Comparison of ENCODE assay signal across 9 mouse cellular contexts in the genomic region with DNA sequence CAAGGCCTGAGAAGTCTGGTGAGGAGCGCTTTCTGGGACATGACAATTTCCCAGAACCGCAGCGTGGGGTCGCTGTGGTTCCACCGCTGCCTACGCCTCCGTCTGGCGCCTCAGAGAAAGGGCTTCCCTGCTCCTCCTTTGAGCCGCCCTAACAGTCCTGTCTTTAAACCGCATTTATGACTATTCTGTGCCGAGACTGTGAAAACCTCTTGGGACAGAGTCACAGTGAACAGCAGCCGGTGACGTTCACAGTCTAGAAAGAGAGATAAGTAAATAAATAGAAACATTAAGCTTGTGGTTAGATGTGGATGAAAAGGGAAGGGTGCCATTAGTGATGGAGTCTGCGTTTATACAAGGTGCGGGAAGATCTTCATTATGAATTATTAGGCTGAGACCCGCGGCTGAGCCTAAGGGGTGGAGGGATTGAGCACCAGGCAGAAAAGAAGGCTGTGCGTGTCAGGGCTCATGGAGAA. TPM values are rescaled to one million over a fixed set of nuclear protein-coding genes. Genes with fewer than 3 reads are reported as not detected.
DNase-seq lines count a peak whose midpoint lies in the region; ATAC-seq lines count a peak whose summit lies in the region.
"Had no signal": no experiment of that assay in that cellular context is flagged by ENCODE, and none has a peak within 500 bp of the region (broad histone marks: within the 10 kb centered on the region; RNA-seq: fewer than 3 reads in every experiment).

No protein-coding gene starts in this region.

- WGBS in intestine, embryonic 16.5 days, result 5% methylated on average over 18 of the region's 18 CpGs
- 8% methylated on average over 18 of the region's 18 CpGs for WGBS in limb, embryonic 13.5 days
- 1% methylated on average over 18 of the region's 18 CpGs for WGBS in midbrain, embryonic 15.5 days

- no peaks in the 10 kb centered on the region for H3K36me3 ChIP-seq in intestine, embryonic 16.5 days (ENCODE audit: control insufficient read depth, insufficient read depth, low read length)
- H3K36me3 ChIP-seq in limb, embryonic 13.5 days, result no peaks in the 10 kb centered on the region
- no peaks in the 10 kb centered on the region for H3K36me3 ChIP-seq in midbrain, embryonic 15.5 days (replicated peaks)

- DNase-seq in 3134 (ENCODE audit: extremely low read depth, insufficient read length, low spot score), result peak; percentile 58
- peak; percentile 42 for DNase-seq in gastrocnemius, postnatal 25 days
- DNase-seq in spleen, postnatal 36 days (ENCODE audit: low spot score in 2 of 2), result peak; percentile 7 to 15

- no peaks in the 10 kb centered on the region; the same call in 1 of the 2 replicates for H3K4me1 ChIP-seq in intestine, embryonic 16.5 days (ENCODE audit: control insufficient read depth, insufficient read depth, low read length)
- H3K4me1 ChIP-seq in limb, embryonic 13.5 days, result peaks cover 25% of the 10 kb centered on the region
- H3K4me1 ChIP-seq in midbrain, embryonic 15.5 days, result peaks cover 21% of the 10 kb centered on the region

- ATAC-seq in activated CD4-positive, CD25-positive, alpha-beta regulatory T cell, adult 4 months, result peak; percentile 79
- ATAC-seq in common myeloid progenitor, adult 5-6 weeks (replicated peaks; ENCODE audit: low read depth, poor library complexity, severe bottlenecking), result peak; percentile 93
- peak; percentile 78 for ATAC-seq in intestine, embryonic 16.5 days
- peak; percentile 71; the same call in 1 of the 2 replicates for ATAC-seq in limb, embryonic 13.5 days (ENCODE audit: low FRiP score, low read depth)
- peak; percentile 89 for ATAC-seq in midbrain, embryonic 15.5 days (replicated peaks)

- peak overlapping the region; percentile 34 for H3K4me2 ChIP-seq in intestine, embryonic 16.5 days (ENCODE audit: low read depth, low read length)
- peak overlapping the region; percentile 62 for H3K4me2 ChIP-seq in limb, embryonic 13.5 days (replicated peaks)
- H3K4me2 ChIP-seq in midbrain, embryonic 15.5 days, result peak overlapping the region; percentile 54

- peak overlapping the region; percentile 19 for H3K4me3 ChIP-seq in intestine, embryonic 16.5 days (ENCODE audit: low read length)
- peak overlapping the region; percentile 33 for H3K4me3 ChIP-seq in limb, embryonic 13.5 days
- H3K4me3 ChIP-seq in midbrain, embryonic 15.5 days, result peak overlapping the region; percentile 36
- H3K4me3 ChIP-seq: erythroblast, embryonic 14.5 days had no signal

- H3K9ac ChIP-seq in intestine, embryonic 16.5 days (ENCODE audit: low read depth, low read length), result no peak overlapping the region
- H3K9ac ChIP-seq in limb, embryonic 13.5 days, result peak overlapping the region; percentile 45; the same call in 1 of the 2 replicates
- H3K9ac ChIP-seq in midbrain, embryonic 15.5 days, result peak overlapping the region; percentile 43

- H3K27ac ChIP-seq in intestine, embryonic 16.5 days (ENCODE audit: low read length), result no peak overlapping the region
- no peak overlapping the region for H3K27ac ChIP-seq in limb, embryonic 13.5 days
- peak overlapping the region; percentile 82 for H3K27ac ChIP-seq in midbrain, embryonic 15.5 days

- H3K27me3 ChIP-seq in intestine, embryonic 16.5 days (replicated peaks; ENCODE audit: control insufficient read depth, insufficient read depth, low read length), result no peaks in the 10 kb centered on the region
- 0 out of 2 replicates have a peak, but pooled peaks cover 13% of the 10 kb centered on the region for H3K27me3 ChIP-seq in limb, embryonic 13.5 days
- no peaks in the 10 kb centered on the region for H3K27me3 ChIP-seq in midbrain, embryonic 15.5 days (replicated peaks)

- no peaks in the 10 kb centered on the region for H3K9me3 ChIP-seq in intestine, embryonic 16.5 days (ENCODE audit: control insufficient read depth, low read length)
- no peaks in the 10 kb centered on the region for H3K9me3 ChIP-seq in limb, embryonic 13.5 days
- no peaks in the 10 kb centered on the region for H3K9me3 ChIP-seq in midbrain, embryonic 15.5 days

RNA-seq across cellular contexts. Expression of gene Ssx2ip, which starts 59.1 kb away (rescaled TPM):
- 1 to 10 TPM in 1 of 2 experiments, under 1 TPM in 1; 0.56 to 1.5 TPM for polyA plus RNA-seq in activated CD4-positive, CD25-positive, alpha-beta regulatory T cell, adult 4 months (2017; shearing (Covaris generic))
- total RNA-seq in common myeloid progenitor, adult 5-6 weeks (2017), result 35.7 and 37.3 TPM in 2 replicates
- total RNA-seq in gastrocnemius, postnatal 25 days (2021), result 10 to 100 TPM; 23.5 to 27.0 TPM
- 36.1 and 38.1 TPM in 2 replicates for polyA plus RNA-seq in intestine, embryonic 16.5 days (2015; fragmentation: Nextera tagmentation; extraction: Ambion mirVana)
- 18.7 and 18.9 TPM in 2 replicates for polyA plus RNA-seq in limb, embryonic 13.5 days (2015; fragmentation: Nextera tagmentation; extraction: Ambion mirVana)
- polyA plus RNA-seq in midbrain, embryonic 15.5 days (2015; fragmentation: Nextera tagmentation; extraction: Ambion mirVana), result 15.3 and 16.6 TPM in 2 replicates
